Mouse (Mus musculus): Measurements from ENCODE around the gene Gas1.

Gas1 gene

DNA sequence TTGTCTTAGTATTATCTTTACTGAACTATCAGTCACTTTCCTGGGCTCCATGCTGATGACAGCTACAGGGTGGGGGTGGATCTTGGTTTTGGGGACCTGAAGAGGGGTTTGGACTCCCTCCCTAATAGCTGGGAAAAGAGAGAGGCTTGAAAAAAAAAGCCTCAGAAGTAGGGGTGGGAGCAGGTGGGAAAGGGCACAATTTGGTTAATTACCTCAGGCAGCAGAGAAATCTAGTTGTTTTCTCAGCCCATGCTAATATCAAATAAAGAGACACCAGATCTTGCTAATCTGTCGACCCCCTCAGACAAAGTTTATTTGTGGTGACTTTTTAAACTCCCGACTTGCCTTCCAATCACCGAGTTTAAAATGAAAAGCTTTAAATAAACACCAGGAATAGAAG, 4.0 kb downstream of the Gas1 start:
- DNase-seq (ENCODE audit: low spot score in 2 of 2) = no peak

DNA sequence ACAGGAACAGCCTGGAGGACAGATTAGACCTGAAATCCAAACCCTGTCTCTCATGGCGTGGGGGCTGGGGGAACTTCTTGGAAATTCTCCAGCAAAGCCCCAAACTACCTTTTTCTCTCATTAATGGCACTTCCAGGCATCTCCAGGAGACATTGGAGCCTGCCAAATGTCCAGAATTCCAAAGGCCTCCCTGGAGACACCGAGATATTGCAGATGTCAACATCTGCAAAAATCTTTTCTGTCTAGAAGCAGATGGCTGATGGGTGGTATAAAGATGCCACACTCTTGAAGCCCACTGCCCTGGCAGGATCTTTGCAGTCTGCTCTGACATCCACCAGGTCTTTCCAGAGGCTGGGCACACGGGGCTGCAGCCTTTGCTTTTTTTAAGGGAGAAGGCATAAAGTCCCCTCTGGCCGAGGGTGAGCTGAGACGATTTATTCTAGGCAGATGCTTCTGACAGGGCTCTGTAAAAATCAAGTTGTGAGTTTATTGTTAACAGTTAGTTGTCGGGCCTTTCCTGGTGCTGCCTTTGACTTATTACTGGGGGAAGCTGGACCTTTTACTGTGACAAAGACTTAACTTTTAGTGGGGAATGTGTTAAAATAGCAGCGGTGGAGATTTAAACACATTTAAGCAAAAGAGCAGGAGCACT, 4.7 kb downstream of the Gas1 start:
- DNase-seq (ENCODE audit: low spot score in 2 of 2) = no peak

DNA sequence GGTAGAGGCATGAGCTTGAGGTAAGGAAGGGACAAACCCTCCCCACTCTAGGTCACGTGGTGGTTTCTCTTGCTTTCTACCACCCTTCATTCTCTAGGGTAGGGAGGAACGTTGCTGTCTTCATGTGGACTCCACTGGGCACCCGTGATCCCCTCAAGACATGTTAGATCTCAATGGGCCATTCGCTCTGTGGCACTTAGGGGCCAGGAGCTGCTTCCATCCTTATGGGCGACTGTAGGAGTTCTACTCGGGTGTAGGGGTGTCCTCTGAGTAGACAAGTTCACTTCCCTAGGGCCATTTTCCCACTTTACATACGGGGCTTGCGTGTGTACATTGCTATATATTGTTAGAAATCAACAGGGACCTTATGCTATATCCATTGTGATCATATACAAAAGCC, 5.4 kb downstream of the Gas1 start:
- DNase-seq (ENCODE audit: low spot score in 2 of 2) = no peak

DNA sequence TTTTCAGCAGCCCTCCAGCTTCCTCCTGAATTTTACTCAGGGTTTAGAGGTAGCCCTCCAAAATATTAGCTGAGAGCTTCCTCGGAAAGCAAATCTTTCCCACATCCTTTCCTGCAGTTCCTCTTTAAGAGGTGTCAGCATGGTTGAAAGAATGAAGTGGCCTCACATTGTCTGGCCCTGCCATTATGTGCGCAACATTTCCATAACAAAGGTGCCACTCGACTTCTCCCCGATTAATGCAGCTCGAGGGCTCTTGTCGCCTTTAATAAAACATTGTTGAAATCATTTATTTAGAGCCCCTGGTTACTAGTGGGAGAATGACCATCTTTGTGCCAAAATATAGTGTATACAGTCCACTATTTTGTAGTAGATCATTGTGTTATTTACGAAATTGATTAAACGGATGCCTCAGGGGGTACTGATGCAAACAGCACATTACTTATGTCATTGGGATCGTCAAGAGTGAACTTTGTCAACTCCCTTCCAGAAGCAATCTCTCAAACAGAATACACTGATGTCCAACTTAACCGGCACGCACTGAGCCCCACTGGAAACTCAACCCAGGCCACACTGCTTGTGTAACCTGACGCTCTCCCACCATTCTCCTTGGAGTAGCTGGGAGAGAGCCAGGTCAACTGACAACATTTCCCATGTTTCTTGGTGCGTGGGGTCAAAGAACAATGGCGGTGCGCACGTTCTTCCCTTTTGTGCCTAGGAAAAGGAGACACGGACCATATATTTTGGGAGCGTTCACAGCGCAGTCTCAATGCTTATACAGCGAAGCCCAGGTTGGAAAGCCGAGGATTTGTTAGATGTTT, 6.1 kb downstream of the Gas1 start:
- no peak for DNase-seq (ENCODE audit: low spot score in 2 of 2)

DNA sequence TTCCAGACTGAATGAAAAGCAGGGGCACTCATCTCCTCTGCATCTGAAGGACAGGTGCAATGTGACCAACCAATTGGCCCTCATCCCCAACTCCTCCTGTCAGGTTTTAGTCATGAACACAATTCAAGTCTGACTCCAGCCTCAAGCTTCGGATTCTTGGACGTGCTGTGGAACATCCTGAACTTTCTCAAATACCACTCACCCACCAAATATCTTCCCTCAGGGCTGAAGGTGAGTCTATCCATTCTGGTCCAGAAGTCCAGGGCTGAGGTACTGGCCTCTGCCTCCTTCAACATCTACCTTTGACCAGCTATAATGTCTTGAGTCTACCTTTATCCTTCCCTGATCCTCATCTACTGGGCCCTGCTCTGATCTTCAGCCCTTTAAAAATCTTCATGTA, 8.1 kb downstream of the Gas1 start:
- DNase-seq (ENCODE audit: low spot score in 2 of 2) = no peak

DNA sequence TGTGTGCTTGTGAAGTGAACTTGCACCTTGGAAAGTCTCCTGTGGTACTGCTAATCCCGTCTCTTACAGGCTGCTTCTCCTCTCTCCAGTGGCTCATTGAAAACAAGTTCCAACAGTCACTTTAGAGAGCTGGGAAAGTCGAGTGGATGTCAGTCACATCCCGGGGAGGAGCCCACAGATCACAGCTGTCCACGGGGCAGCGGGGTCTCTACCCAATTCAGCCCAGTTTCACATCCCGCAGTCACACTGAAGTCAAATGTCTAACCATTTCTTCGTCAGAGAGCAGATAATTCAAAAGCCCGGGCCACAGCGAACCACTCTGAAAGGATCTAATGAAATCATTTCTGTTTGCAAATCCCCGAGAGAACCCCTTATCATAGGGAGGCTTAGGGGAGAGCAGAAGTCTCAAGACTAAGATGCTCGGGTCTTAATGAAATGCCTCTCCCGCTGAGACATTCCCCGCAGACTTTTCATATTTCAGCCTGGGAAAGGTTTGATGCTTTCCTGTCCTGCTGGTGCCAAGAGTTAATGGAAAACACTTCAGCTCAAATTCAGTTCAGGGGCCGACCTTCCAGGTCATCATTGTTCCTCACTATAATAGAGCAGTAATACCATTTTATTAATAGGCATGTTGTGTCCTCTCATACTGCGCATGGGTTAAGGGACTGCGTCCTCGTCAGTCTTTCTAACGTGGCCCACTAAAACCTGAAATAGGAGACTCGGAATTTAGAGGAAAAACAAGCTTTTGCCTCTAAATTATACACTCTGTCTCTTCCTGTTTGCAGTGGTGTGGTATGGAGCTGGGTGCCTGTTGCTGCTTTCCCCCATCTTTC, 20.7 kb downstream of the Gas1 start:
- no peak for DNase-seq (ENCODE audit: low spot score in 2 of 2)

DNA sequence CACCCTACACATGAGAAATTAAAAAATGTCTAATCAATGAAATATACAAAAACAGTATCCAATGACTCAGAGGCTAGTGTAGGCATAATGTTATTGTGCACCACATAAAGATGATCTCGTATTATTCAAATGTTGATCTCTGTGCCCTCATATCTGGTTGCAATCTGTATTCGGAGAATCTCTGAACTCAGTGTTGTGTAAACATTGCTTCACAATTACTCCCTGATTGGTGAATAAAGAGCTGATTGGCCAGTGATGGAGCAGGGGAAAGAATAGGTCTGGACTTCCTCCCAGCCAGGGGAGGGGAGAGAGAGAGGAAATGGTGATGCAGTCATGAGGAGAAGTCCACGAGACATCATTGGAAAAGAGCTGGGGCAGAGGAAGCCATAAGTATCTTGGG, 23.0 kb downstream of the Gas1 start:
- no peak for DNase-seq (ENCODE audit: low spot score in 2 of 2)

DNA sequence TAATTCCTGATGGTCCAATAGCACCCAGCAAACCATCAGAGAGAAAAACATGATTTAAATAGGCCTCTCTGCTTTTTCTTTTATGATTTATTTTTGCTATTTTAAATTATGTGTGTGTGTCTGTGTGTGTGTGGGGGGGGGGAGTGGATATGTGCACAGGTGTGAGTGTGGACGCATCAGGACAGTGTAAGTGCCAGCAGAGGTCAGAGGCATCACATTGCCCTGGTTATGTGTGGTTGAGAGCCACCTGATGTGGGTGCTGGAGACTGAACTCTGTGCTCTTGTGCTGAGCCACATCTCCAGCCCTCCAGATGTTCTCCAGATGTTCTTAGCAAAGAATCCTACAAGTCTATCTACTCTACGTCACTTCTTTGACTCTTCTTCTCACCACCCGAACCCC, 28.9 kb downstream of the Gas1 start:
- DNase-seq (ENCODE audit: low spot score in 2 of 2) = no peak

DNA sequence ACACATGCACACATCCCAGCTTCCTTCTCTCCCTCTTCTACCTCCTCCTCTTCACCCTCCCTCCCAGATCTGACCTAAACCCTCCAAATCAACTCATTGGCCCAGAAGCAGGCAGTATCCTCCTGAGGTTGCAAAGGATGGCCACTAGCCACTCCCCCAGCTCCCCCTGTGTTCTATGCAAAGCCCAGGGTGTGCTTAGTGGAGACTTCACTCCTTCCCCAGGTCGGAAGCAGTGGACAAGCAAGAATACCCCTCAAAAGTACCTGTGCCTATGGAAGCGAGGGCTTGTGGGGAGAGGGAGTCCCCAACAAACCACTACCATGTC, 29.3 kb downstream of the Gas1 start:
- no peak for DNase-seq (ENCODE audit: low spot score in 2 of 2)

DNA sequence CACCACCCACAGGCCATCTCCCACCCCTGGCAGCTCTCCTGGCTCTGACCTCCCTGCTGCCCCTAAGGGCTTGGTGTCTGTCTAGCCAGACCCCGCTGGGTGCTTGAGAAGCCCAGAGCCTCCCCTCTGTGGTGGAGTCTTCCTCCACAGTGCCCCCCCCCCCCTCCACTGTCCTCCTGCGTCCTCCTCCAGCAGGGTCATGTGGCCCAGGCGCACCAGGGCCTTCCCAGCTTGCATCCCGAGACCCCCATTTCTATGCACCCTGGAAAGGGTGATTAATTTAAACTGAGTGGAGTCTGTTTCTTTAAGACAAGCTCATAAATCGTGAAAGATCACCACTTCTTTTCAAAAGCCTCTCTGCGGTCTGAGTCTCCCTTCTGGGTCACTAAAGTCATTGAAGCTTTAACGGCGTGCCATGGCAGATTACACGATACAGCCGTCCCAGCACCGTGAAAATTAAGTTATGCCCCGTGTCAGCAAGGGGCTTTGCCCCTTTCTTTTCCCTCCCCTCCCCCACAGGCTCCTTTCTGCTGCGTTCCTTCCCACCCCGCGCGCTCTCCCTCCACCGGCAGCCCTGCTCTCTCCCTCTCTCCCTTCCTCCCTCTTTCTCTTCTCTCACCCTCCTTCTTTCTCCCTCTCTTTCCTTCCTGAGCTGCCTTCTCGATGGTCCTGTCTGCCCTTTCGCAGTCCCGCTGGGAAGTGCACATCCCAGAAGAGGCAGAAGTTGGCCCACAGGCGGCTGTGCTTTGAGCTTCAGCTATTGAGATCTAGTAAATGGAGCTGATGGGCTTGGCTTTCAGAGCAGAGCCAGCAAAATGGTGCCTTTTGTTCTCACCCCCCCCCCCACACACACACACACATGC, 29.9 kb downstream of the Gas1 start:
- no peak for DNase-seq (ENCODE audit: low spot score in 2 of 2)

DNA sequence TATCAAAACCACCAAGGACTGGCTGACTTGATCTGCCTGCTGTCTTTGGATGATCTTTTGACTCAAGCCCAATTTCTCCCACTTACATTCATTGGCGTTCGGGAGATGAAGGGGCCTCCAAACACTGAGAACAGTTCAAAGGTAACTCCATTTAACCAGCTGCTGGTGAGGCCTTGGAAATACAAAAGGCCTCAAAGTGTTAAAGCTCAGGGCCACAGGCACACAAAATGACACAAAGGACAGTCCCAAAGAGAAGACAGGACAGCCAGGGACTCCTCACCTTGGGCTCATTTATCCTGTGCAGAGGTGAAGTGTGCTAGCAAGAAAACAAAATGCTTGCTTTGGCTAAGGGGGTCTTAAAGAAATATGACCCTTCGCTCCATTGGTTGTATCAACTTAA, 30.9 kb downstream of the Gas1 start:
- DNase-seq (ENCODE audit: low spot score in 2 of 2) = no peak

DNA sequence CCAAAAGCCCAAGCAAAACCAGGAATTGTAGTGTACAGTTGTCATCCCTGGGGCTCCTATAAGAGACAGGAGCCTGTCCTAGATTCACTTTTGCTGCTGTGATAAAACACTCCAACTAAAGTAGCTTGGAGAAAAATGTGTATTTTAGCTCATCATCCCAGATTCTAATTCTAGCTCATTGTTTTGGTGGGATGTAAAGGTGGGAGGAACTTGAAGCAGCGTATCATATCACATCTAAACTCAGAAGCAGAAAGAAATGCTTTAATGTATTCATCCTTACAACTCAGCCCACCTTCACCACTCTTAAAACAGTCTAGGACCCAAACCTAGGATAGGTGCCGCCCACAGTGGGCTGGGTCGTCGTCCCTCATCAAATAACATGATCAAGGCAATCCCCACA, 40.2 kb downstream of the Gas1 start:
- DNase-seq (ENCODE audit: low spot score in 2 of 2) = no peak

DNA sequence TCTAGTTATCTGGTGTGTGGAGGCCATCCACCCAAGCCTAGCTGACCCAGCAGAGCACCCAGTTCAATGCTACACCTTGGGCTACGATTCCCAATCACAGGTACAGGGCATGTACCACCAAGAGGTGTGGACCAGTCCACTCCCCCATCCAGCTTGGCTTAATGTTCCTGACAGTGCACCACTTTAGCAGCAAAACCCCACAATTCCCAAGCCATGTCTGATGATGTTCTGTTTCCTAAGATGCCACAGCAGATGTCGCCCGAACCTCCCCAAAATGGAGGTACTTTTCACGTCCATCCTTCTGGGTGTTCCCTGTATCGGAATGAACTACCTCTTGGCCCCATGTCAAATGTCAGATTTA, 42.7 kb downstream of the Gas1 start:
- no peak for DNase-seq (ENCODE audit: low spot score in 2 of 2)

DNA sequence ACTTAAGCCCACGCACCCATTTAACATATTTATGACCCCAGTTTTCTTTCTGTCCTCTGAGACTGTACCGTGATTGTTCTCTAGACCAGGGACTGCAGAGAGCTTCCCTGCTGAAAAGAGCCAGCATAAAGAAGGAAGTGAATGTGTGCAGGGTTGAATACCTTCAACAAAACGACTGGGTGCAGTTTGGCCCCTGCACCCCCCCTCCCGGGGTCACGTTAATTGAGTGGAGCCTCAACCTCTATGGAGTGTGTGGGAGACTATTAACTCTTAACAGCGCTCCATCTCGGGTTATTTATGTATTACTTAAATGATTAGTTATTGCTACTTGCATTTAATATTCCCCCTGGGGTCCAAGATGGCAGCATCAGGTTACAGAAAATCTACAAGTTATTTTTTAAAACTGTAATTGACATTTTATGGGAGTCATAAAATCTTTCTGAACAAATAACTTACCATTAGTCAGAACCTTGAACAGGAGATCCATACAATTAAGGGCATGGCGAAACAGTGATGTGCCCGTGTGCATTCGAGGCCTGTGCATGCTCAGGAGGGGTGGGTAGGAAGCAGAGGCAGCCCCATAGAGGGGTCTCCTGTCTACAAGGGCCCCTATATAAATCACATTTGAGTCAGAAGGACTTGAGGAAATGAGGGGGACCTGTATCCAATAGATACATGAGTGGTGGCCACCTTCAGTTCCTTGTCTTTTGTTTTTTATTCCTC, 43.3 kb downstream of the Gas1 start:
- DNase-seq (ENCODE audit: low spot score in 2 of 2) = no peak

DNA sequence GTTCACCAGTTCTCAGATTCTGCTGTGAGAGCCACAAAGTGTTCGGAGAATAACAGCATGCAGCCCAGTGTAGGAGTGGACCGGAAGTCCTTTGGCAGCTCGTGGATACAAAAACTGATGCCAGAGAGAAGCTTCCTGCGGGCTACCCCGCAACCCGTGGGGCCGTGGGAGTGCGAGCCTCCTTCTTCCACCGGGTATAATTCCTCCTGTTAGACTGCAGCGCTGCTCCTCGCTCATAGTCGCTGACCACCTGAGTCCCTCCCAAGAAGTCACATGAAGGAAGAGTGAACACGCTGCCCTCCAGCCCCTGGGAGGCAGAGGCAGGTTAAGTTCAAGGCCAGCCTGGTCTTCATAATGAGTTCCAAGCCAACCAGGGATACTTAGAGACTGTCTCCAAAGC, 45.4 kb downstream of the Gas1 start:
- DNase-seq (ENCODE audit: low spot score in 2 of 2) = no peak

DNA sequence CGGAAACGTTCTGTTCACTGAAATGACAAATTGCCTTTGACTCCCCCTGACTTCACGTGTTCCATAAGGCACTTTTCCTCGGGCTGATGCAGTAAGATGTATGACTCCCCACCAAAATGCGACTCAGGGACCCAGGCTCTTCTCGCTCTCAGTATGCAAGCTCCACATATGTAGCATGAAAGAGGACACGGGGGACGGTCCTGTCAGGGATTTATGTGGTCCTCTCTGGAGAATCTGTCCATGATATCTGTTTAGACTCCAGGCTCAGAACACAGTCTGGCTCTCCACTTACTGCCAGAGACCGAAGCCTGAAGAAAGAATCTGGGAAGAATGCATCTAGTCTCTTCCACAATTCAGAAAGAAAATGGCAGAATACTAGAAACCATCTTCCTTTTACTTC, 47.6 kb downstream of the Gas1 start:
- DNase-seq (ENCODE audit: low spot score in 2 of 2) = no peak

DNA sequence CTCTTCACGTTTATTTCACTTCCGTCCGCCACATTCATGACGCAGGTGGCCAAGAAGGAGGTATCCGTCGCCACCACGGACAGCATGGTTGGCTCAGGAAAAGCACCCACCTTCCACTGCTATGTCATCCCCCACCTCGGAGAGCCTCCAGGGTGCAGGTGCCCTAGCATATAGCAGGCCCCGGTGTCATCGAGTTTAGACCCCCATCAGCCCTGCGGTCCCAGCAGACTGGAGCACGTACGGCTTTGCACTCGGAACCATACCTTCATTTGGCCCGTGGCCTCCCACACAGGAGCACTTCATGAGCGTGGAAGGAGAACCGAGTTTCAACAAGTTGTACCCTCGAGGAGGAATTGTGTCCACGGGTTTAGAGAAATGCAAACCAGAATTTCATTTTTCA, 50.8 kb downstream of the Gas1 start:
- no peak for DNase-seq (ENCODE audit: low spot score in 2 of 2)

DNA sequence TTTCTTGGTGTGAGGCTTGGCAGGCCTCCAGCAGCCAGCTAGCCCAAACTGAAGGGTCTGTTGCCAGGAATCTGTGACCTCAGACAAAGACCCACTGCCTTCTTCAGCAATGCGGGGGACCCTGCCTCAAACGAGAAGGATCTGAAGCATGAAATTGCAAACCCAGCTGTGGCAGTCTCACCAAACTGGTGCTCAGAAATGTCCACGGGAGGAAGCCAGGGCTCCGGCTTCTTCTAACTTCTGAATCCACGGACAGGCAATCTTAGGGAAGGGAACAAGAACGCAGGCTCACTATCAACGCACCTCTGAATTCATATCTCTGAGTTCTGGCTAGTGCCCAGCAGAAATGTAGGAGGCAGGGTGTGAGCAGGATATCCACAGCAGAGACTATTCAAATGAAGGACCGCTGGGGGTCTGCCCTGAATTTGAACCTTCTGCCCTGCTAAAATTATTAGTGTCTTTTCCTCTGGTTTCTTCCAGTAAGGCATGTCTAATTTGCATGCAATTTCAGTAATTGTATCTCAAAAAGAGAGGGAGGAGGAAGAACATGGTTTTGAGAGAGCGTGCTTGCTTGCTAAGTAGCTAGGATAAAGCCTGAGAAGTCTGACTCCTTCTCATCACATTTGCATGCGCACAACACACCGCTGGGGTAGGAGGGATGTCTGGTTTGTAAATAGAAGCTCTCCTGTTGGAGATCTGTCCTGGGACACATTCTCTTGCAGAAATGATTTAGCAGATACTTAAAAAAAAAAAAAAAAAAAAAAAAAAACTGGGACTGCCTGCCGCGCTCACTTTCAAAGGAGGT, 51.5 kb downstream of the Gas1 start:
- no peak for DNase-seq (ENCODE audit: low spot score in 2 of 2)

DNA sequence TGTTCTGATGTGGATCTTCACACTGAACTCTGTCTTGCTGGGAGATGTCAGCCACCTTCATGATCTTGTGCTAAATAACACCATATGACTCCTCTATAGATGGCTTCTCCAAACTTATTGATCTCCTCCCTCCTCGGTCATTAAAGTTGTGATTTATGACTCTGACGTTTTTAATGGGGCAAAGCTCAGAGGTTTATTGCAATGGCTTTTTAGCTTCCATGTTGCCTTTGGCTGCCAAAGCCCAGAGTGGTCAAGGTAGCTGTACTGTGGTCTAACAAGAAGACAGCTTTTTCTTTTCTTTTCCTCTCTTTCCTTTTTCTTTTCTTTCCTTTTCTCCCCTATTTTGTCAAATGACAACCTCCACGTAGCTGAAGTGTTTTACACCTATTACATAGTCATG, 52.1 kb downstream of the Gas1 start:
- no peak for DNase-seq (ENCODE audit: low spot score in 2 of 2)

DNA sequence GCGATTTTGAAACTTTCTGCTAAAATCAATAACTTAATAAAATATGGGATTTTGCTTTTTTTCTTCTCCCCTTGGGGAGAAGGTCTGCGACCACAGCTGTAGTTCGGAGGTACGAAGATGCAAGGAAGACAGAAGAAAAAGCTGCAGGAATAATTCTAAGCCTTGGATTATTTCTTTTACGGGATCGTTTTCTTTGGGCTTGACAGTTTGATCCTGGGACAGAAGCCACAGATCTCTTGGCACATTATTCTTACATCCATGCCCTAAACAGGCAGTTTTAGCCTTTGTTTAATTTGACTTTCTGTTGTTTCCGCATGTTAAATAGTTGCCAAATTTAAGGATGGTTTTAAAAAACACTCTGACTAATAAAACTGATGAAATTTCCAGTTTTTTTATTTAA, 52.7 kb downstream of the Gas1 start:
- DNase-seq (ENCODE audit: low spot score in 2 of 2) = no peak
